Mouse (Mus musculus) CH12.LX (cell line): ENCODE measurements around the gene Atp2b2. TPM values are rescaled to one million over a fixed set of nuclear protein-coding genes. Genes with fewer than 3 reads are reported as not detected.

Experiments used
- DNase-seq: peaks from one replicate; pipeline ENCODE4 v3.0.0-alpha.2; 2013; ENCODE audit errors: extremely low read depth
- H3K27ac ChIP-seq: 2 replicates; pipeline ENCODE4 v1.5.1; 2012; ENCODE audit warnings: low read depth, mild to moderate bottlenecking, control low read depth, moderate library complexity; ENCODE audit not compliant: insufficient read depth
- H3K27me3 ChIP-seq: replicated peaks from 2 replicates; pipeline ENCODE3; 2012; ENCODE audit warnings: inconsistent platforms
- H3K36me3 ChIP-seq, 2 experiments: replicated peaks in 1 of 2; 2 replicates each; pipeline versions ENCODE3 to v1.6.1; 2012; ENCODE audit warnings: inconsistent platforms in 1 of 2, low read length in 1 of 2, mild to moderate bottlenecking in 1 of 2, mixed read lengths in 1 of 2, moderate library complexity in 1 of 2; ENCODE audit not compliant: control insufficient read depth in 1 of 2, insufficient read depth in 1 of 2
- H3K4me1 ChIP-seq, 2 experiments: 2 replicates each; pipeline ENCODE4 v1.6.1; 2012; ENCODE audit warnings: inconsistent platforms in 1 of 2, moderate library complexity in 1 of 2; ENCODE audit not compliant: insufficient read depth in 2 of 2, control insufficient read depth in 1 of 2
- H3K4me2 ChIP-seq: 2 replicates; pipeline ENCODE4 v1.6.1; 2012; ENCODE audit warnings: low read depth, mild to moderate bottlenecking, control low read depth; ENCODE audit not compliant: poor library complexity, insufficient read depth, severe bottlenecking
- H3K4me3 ChIP-seq, 3 experiments: fragments of 150-350 bp in 1 of 3; sonication (generic) in 1 of 3; replicated peaks in 1 of 3; 2 replicates each; pipeline versions ENCODE3 to v1.5.1; 2011 to 2012; ENCODE audit warnings: low read depth in 2 of 3, low read length in 2 of 3, mild to moderate bottlenecking in 2 of 3, moderate library complexity in 2 of 3, control low read depth in 1 of 3, improper control_type of control experiment in 1 of 3, inconsistent platforms in 1 of 3, mixed read lengths in 1 of 3; ENCODE audit not compliant: poor library complexity in 1 of 3
- H3K79me2 ChIP-seq: replicated peaks from 2 replicates; pipeline ENCODE4 v1.6.1; 2012; ENCODE audit warnings: mild to moderate bottlenecking, moderate library complexity; ENCODE audit not compliant: control insufficient read depth, poor library complexity, insufficient read depth, severe bottlenecking; ENCODE audit errors: extremely low read depth
- H3K9ac ChIP-seq: 2 replicates; pipeline ENCODE4 v1.6.1; 2012; ENCODE audit warnings: low read depth, mild to moderate bottlenecking, control low read depth, moderate library complexity; ENCODE audit not compliant: insufficient read depth
- H3K9me3 ChIP-seq: replicated peaks from 2 replicates; pipeline ENCODE3; 2012; ENCODE audit warnings: low read length, inconsistent platforms, mixed read lengths
- CHD1 ChIP-seq: IDR thresholded peaks from 2 replicates; pipeline ENCODE4 v1.6.1; 2012; ENCODE audit warnings: low read depth, low read length, improper control_type of control experiment, inconsistent platforms
- CTCF ChIP-seq, 2 experiments: IDR thresholded peaks in 1 of 2; conservative IDR thresholded peaks in 1 of 2; 2 replicates each; pipeline ENCODE4 v1.5.1; 2011 to 2012; ENCODE audit warnings: low read depth in 2 of 2, low read length in 2 of 2, improper control_type of control experiment in 1 of 2, inconsistent platforms in 1 of 2, mild to moderate bottlenecking in 1 of 2, moderate library complexity in 1 of 2
- E2F4 ChIP-seq: IDR thresholded peaks from 2 replicates; pipeline ENCODE4 v1.6.1; 2011; ENCODE audit warnings: low read depth, low read length, improper control_type of control experiment; ENCODE audit not compliant: insufficient replicate concordance
- ETS1 ChIP-seq: conservative IDR thresholded peaks from 2 replicates; pipeline ENCODE4 v1.6.1; 2012; ENCODE audit warnings: low read depth, mild to moderate bottlenecking, inconsistent platforms, low read length, improper control_type of control experiment, moderate library complexity
- HCFC1 ChIP-seq: IDR thresholded peaks from 2 replicates; pipeline ENCODE4 v1.6.1; 2012; ENCODE audit warnings: low read depth, mild to moderate bottlenecking, inconsistent platforms, low read length, improper control_type of control experiment
- IRF4 ChIP-seq: IDR thresholded peaks from 2 replicates; pipeline ENCODE4 v1.6.1; 2014; ENCODE audit warnings: low read depth, mild to moderate bottlenecking, inconsistent platforms, low read length, improper control_type of control experiment
- MAFK ChIP-seq: IDR thresholded peaks from 2 replicates; pipeline ENCODE4 v1.6.1; 2011; ENCODE audit warnings: low read length, improper control_type of control experiment; ENCODE audit not compliant: insufficient replicate concordance
- MAX ChIP-seq: IDR thresholded peaks from 2 replicates; pipeline ENCODE4 v1.6.1; 2011; ENCODE audit warnings: low read length, improper control_type of control experiment
- MXI1 ChIP-seq: IDR thresholded peaks from 2 replicates; pipeline ENCODE4 v1.6.1; 2011; ENCODE audit warnings: mild to moderate bottlenecking, low read depth, low read length, improper control_type of control experiment
- PAX5 ChIP-seq: IDR thresholded peaks from 2 replicates; pipeline ENCODE4 v1.6.1; 2012; ENCODE audit warnings: low read length, inconsistent platforms, mixed read lengths
- POLR2AphosphoS2 ChIP-seq: IDR thresholded peaks from 2 replicates; pipeline ENCODE4 v1.6.1; 2011; ENCODE audit warnings: low read depth, low read length, improper control_type of control experiment
- RAD21 ChIP-seq: IDR thresholded peaks from 2 replicates; pipeline ENCODE4 v1.6.1; 2011; ENCODE audit warnings: low read depth, mild to moderate bottlenecking, low read length, improper control_type of control experiment, moderate library complexity
- RCOR1 ChIP-seq: conservative IDR thresholded peaks from 2 replicates; pipeline ENCODE4 v1.6.1; 2012; ENCODE audit warnings: low read depth, mild to moderate bottlenecking, inconsistent platforms, low read length, improper control_type of control experiment
- SMC3 ChIP-seq: IDR thresholded peaks from 2 replicates; pipeline ENCODE4 v1.6.1; 2011; ENCODE audit warnings: low read depth, low read length, improper control_type of control experiment
- TBP ChIP-seq: conservative IDR thresholded peaks from 2 replicates; pipeline ENCODE4 v1.6.1; 2011; ENCODE audit warnings: low read depth, low read length, improper control_type of control experiment
- TCF12 ChIP-seq: IDR thresholded peaks from 2 replicates; pipeline ENCODE4 v1.6.1; 2014; ENCODE audit warnings: low read depth, mild to moderate bottlenecking, inconsistent platforms, low read length, improper control_type of control experiment
- USF2 ChIP-seq: conservative IDR thresholded peaks from 2 replicates; pipeline ENCODE4 v1.6.1; 2011; ENCODE audit warnings: low read depth, low read length, improper control_type of control experiment
- ZNF384 ChIP-seq: IDR thresholded peaks from 2 replicates; pipeline ENCODE4 v1.6.1; 2012; ENCODE audit warnings: low read depth, low read length, improper control_type of control experiment, inconsistent platforms
- dilution Hi-C: fragments of 300-500 bp; cut with MboI; formaldehyde crosslinking; loops from 2 replicates; pipeline ENCODE4 v1.14.3; 2020; ENCODE audit warnings: low sequenced_read_pairs; ENCODE audit not compliant: extremely low pct_unique_long_range_greater_than_20kb, extremely low pct_ligation_motif_present
- in situ Hi-C: fragments of 300-500 bp; cut with MboI; formaldehyde crosslinking; loops from 3 replicates; pipeline ENCODE4 v1.14.3; 2019; ENCODE audit warnings: low sequenced_read_pairs, low pct_ligation_motif_present, low pct_unique_long_range_greater_than_20kb, mixed read lengths
- polyA plus RNA-seq: library from polyadenylated mRNA; unstranded; fragments of >175 nt; gene quantifications from 2 replicates; pipeline ENCODE4 v1.2.1, GENCODE M21; 2012; ENCODE audit warnings: low read depth; ENCODE audit not compliant: insufficient read length
- total RNA-seq, 2 experiments: library from RNA; depleted of rRNA; stranded (reverse); fragments of 300-350 nt in 1 of 2; fragments of >200 nt in 1 of 2; gene quantifications; 2 replicates each; pipeline ENCODE4 v1.2.3; 2012 to 2014

Gene Atp2b2
- total and polyA plus RNA-seq, 3 experiments = not detected

- H3K9ac ChIP-seq = no peak overlapping the region
- H3K4me1 ChIP-seq = no peaks in the 10 kb centered on the region
- no peak overlapping the region for H3K4me3 ChIP-seq
- no peak overlapping the region for H3K4me2 ChIP-seq
- no peak for DNase-seq
- no peaks in the 10 kb centered on the region for H3K36me3 ChIP-seq
- peaks cover 96% of the 10 kb centered on the region for H3K27me3 ChIP-seq
- H3K9me3 ChIP-seq = no peaks in the 10 kb centered on the region
- H3K27ac ChIP-seq = no peak overlapping the region
- in situ Hi-C loops (no loop called here), dilution Hi-C loops (no loop called here)
- TF ChIP-seq HCFC1 (no peak), IRF4 (no peak), E2F4 (no peak), TCF12 (no peak), ETS1 (no peak), CHD1 (no peak), RCOR1 (no peak), PAX5 (no peak), CTCF (conservative IDR thresholded peaks at IDR 0.05 in 1 of 2, IDR thresholded peaks at IDR 0.05 in 1 of 2; ENCODE audit: low read depth in 2 of 2, low read length in 2 of 2) (no peak), USF2 (no peak), MAX (no peak)
- H3K79me2 ChIP-seq = no peaks in the 10 kb centered on the region
These were observed 132.6 kb downstream of the Atp2b2 start for GRCm38 (mm10) chr6:113909836-113910235.

DNA sequence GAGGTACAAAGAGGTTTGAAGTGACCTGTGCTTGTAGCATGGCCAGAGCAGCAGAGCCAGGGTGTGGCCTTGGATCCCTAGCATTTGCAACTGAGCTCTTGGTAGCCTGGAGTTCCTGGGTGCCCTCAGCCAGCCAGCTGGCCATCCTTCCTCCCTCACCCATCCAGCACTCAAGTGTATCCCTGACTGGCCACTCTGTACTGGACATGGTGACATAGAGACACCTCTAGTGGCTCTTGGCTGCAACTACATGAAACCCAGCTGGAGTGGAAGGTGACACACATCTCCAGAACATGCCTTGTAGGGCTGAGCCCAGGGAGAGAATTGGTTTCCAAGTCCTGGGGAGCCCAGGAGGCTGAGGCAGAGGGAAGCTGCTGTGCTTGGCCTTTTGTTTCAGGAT lies 134.3 kb downstream of the Atp2b2 start:
- H3K4me3 ChIP-seq = no peak overlapping the region
- no peaks in the 10 kb centered on the region for H3K79me2 ChIP-seq
- no peak for DNase-seq
- dilution Hi-C loops = no loop called here
- H3K27me3 ChIP-seq = peaks cover 97% of the 10 kb centered on the region
- H3K9me3 ChIP-seq = no peaks in the 10 kb centered on the region
- TF ChIP-seq CTCF (conservative IDR thresholded peaks at IDR 0.05 in 1 of 2, IDR thresholded peaks at IDR 0.05 in 1 of 2; ENCODE audit: low read depth in 2 of 2, low read length in 2 of 2) (peak in 1 of 2 experiments; percentile 48; a peak in 2 of 4 replicates), MAFK (no peak), POLR2AphosphoS2 (no peak), SMC3 (peak; percentile 41), RAD21 (peak; percentile 31)
- no peaks in the 10 kb centered on the region for H3K36me3 ChIP-seq
- H3K4me2 ChIP-seq = no peak overlapping the region
- no peaks in the 10 kb centered on the region for H3K4me1 ChIP-seq
- no peak overlapping the region for H3K9ac ChIP-seq
- no peak overlapping the region for H3K27ac ChIP-seq
- in situ Hi-C loops = no loop called here

- TF ChIP-seq TCF12 = no peak
- no peak for TF ChIP-seq ZNF384
- TF ChIP-seq CTCF (conservative IDR thresholded peaks at IDR 0.05 in 1 of 2, IDR thresholded peaks at IDR 0.05 in 1 of 2; ENCODE audit: low read depth in 2 of 2, low read length in 2 of 2) = no peak
- TF ChIP-seq USF2 = no peak
- TF ChIP-seq MXI1 = no peak
- no peak for TF ChIP-seq TBP
- Histone ChIP-seq H3K27ac (no peak overlapping the region), H3K79me2 (no peaks in the 10 kb centered on the region), H3K4me2 (no peak overlapping the region), H3K9me3 (no peaks in the 10 kb centered on the region), H3K27me3 (peaks cover 93% of the 10 kb centered on the region), H3K4me3 (no peak overlapping the region), H3K36me3 (no peaks in the 10 kb centered on the region), H3K9ac (no peak overlapping the region), H3K4me1 (no peaks in the 10 kb centered on the region)
- in situ Hi-C loops = no loop called here
- dilution Hi-C loops = no loop called here
- DNase-seq = no peak
These were observed 138.0 kb downstream of the Atp2b2 start for GRCm38 (mm10) chr6:113904406-113904805.
